Mouse (Mus musculus) olfactory bulb, adult 2 months (tissue): ENCODE results near the gene Card6. TPM values are rescaled to one million over a fixed set of nuclear protein-coding genes. Genes with fewer than 3 reads are reported as not detected.
A peak's percentile ranks its signal among the peaks of the same experiment; 100 is the strongest.

Experiments used
- H3K27ac ChIP-seq: fragments of 200-500 bp; 2 replicates; pipeline ENCODE4 v1.5.1; 2012; ENCODE audit warnings: low read depth, low read length; ENCODE audit not compliant: insufficient read depth
- H3K4me1 ChIP-seq: fragments of 200-500 bp; 2 replicates; pipeline ENCODE4 v1.6.1; 2012; ENCODE audit warnings: low read length; ENCODE audit not compliant: control insufficient read depth, insufficient read depth
- H3K4me3 ChIP-seq: fragments of 200-500 bp; 2 replicates; pipeline ENCODE4 v1.5.1; 2012; ENCODE audit warnings: mild to moderate bottlenecking, low read depth, low read length, moderate library complexity; ENCODE audit not compliant: insufficient read depth
- CTCF ChIP-seq: fragments of 200-500 bp; IDR thresholded peaks from 2 replicates; pipeline ENCODE4 v1.5.1; 2012; ENCODE audit warnings: low read depth, mild to moderate bottlenecking, low read length, moderate library complexity; ENCODE audit not compliant: insufficient read depth
- POLR2A ChIP-seq: fragments of 200-500 bp; IDR thresholded peaks from 2 replicates; pipeline ENCODE4 v1.6.1; 2012; ENCODE audit warnings: mild to moderate bottlenecking, low read depth, low read length, moderate library complexity; ENCODE audit not compliant: insufficient read depth
- WGBS: fragments of 180-500 bp; shearing (Covaris S2); methylation state at CpG from one replicate; pipeline ENCODE4 v1.1.7; 2018; 5-methylcytosine and 5-hydroxymethylcytosine counted together
- polyA plus RNA-seq: library from polyadenylated mRNA; stranded (reverse); fragments of >200 nt; gene quantifications from 2 replicates; pipeline ENCODE4 v1.2.4, GENCODE M21; 2012; ENCODE audit warnings: low replicate concordance; ENCODE audit not compliant: missing spikeins, insufficient read depth, insufficient read length

Gene Card6
- polyA plus RNA-seq, 1 experiment: not detected

DNA sequence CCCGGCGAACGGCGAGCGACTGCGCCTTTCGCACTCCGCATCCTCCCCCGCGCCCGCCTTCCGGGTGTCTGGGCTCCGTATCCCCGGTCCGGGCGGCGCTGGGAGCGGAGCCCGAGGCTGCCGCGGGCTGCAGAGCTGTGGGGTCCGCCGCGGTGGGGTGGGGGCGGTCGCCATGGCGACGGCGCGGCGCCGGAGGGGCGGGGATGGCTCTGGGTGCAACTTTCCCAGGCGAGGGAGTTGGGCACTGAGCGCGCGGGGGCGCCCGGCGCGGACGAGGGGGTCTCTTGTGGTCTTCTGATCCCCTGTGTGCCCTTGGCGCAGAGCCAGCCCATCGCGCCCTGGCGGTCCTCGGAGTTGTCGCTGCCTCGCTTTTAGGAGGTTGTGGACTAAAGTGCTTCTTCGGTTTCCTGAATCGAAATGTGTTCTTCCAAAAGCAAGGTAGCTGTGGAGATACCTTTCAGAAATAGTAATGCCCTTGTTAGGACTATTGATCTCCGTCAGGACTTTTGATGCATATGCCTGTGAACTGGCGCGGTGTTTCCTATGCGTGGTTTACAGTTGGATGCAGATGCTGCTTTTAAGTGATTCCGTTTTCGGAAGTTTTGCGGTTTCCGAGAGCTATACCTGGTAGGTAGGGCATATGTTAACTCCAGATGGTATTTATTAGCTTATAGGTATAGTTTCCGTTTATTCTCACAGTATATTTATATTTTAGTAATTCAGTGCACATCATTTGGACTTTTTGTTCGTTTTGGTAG, 35.9 kb upstream of the Card6 start:
- WGBS: under 1% methylated on average over 61 of the region's 61 CpGs
- Histone ChIP-seq H3K27ac (peak overlapping the region; percentile 66), H3K4me3 (peak overlapping the region; percentile 89), H3K4me1 (peaks cover 8% of the 10 kb centered on the region)
- no peak for TF ChIP-seq POLR2A
- TF ChIP-seq CTCF: no peak

DNA sequence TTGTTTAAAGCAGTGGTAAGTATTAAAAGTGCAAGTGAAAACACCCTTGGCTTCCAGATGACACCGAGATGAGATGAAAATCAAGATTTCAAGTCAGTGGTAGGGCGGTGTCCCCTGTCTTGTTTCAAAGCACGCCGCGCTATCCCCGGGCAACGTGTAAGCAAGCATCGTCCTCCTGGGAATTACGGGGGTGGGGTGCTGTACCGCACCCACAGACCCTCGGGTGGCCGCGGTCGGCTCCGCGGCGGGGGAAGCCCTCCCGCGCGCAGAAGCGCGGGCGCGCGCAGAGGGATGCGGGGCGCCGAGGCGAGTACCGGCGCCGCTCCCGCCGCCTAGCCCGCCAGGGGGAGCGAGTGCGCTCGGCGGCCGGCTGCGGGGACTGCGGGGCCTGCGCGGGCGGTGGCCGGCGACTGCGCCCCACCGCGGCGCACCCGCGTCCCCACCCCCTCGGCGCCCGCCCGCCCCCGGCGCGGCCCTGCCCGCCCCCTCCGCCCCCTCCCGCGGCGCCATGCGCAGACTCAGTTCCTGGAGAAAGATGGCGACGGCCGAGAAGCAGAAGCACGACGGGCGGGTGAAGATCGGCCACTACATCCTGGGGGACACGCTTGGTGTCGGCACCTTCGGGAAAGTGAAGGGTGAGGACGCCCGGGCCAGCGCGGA, 35.2 kb upstream of the Card6 start, which contains the start of gene Prkaa1:
TSS of gene Prkaa1 (plus strand) at position 501 of the 660 bp plus-strand sequence.
- H3K4me3 ChIP-seq: peak within 1 kb of the TSS; percentile 89
- peak; percentile 49; the same call in 1 of the 2 replicates for TF ChIP-seq CTCF
- TF ChIP-seq POLR2A: peak; percentile 32; the same call in 1 of the 2 replicates
- peaks cover 5% of the 10 kb centered on the region for H3K4me1 ChIP-seq
- WGBS: under 1% methylated on average over 62 of the region's 80 CpGs
- peak within 1 kb of the TSS; percentile 66 for H3K27ac ChIP-seq

DNA sequence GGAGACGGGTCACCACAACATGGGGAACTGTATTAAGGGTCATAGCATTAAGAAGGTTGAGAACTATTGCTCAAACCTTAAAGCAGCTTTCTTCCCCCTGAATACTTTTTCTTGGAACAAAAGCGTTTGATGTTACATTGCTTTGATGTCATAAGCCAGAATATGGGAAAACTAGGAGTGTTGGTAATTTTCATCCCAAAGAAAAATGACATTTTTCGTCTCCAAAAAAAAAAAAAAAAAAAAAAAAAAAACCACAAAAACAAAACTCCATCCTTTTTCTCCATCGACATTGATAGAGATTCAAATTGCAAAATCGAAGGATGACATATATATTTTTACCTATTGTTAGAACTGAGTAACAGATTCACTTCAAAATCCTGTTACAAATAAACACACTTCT, 34.4 kb upstream of the Card6 start:
- no peak overlapping the region for H3K27ac ChIP-seq
- TF ChIP-seq CTCF: no peak
- TF ChIP-seq POLR2A: no peak
- peaks cover 5% of the 10 kb centered on the region for H3K4me1 ChIP-seq
- no peak overlapping the region for H3K4me3 ChIP-seq
- 67% methylated on average over 5 of the region's 5 CpGs for WGBS

DNA sequence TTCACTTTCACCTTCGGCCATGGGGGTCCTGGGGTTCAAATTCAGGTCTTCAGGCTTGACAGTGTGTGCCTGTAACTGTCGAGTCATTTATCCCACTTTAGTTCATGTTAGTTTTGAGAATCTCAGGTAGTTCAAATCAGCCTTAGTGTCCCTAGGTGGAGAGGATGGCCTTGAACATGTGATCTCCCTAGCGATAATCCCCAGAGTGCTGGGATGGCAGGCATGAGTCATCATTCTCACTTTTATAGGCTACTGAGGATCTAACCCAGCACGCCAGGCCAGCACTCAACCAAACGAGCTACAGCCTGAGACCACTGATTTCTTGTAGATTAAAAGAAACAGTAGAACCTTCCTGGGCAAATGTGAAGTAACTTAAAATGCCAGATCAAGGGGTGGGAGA, 33.7 kb upstream of the Card6 start:
- Histone ChIP-seq H3K27ac (no peak overlapping the region), H3K4me1 (peaks cover 5% of the 10 kb centered on the region), H3K4me3 (no peak overlapping the region)
- TF ChIP-seq POLR2A: no peak
- no peak for TF ChIP-seq CTCF
- WGBS: 75% methylated on average over 5 of the region's 5 CpGs

DNA sequence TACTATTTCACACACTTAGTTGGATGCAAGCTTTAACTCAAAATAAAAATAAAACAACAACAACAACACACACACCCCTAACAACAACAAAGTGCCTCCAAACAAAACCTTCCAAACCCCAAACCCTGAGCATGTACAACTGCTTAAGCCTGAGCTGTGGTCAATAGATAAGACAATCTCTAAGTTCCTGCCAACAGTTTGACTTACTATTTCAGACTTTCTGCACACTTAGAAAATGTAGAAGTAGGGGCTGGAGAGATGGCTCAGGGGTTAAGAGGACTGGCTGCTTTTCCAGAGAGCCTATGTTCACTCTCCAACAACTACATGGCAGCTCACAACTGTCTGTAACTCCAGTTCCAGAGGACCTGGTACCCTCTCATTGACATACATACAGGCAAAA, 32.0 kb upstream of the Card6 start:
- no peak overlapping the region for H3K4me3 ChIP-seq
- TF ChIP-seq CTCF (no peak), POLR2A (no peak)
- no peak overlapping the region for H3K27ac ChIP-seq
- H3K4me1 ChIP-seq: peaks cover 3% of the 10 kb centered on the region

DNA sequence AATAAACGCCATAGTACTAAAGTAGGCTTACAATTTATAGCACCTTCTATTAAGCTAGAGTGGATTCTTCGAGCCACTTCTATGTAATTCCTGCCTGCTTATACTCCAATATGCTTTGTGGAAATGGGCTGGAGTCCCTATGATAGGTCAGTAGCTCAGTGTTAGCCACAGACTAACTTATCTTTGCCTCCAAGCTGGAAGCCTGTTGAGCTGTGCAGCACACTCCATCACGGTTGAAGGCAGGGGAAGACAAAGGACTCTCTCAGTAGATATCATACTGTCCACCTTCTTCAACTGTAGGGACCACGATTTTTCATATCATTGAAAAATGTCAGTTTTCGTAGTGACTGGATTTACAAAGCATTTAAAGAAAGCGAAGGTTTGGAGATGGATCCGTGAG, 31.5 kb upstream of the Card6 start:
- WGBS: 95% methylated on average over 7 of the region's 7 CpGs
- peaks cover under 1% of the 10 kb centered on the region; the same call in 1 of the 2 replicates for H3K4me1 ChIP-seq
- H3K4me3 ChIP-seq: no peak overlapping the region
- TF ChIP-seq CTCF (no peak), POLR2A (no peak)
- no peak overlapping the region for H3K27ac ChIP-seq

DNA sequence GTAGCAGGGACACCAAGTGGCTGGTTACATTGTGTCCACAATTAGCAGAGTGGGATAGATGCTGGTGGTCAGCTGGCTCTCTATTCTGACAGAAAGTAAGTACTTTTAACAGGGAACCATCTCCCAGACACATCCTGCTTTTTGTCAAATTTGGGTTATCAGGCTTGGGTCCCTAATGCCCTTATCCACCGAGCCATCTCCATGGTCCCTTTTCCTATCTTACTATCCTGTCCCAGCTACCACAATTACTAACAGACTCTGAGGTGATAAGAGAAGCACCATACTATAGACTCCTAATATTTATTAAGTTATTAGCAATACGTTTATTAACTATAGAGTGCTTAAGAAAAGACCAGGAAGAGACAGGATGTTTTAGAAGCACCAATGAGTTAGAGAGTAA, 31.0 kb upstream of the Card6 start:
- Histone ChIP-seq H3K27ac (no peak overlapping the region), H3K4me1 (no peaks in the 10 kb centered on the region), H3K4me3 (no peak overlapping the region)
- no peak for TF ChIP-seq CTCF
- no peak for TF ChIP-seq POLR2A
- 93% methylated on average over 2 of the region's 2 CpGs for WGBS

DNA sequence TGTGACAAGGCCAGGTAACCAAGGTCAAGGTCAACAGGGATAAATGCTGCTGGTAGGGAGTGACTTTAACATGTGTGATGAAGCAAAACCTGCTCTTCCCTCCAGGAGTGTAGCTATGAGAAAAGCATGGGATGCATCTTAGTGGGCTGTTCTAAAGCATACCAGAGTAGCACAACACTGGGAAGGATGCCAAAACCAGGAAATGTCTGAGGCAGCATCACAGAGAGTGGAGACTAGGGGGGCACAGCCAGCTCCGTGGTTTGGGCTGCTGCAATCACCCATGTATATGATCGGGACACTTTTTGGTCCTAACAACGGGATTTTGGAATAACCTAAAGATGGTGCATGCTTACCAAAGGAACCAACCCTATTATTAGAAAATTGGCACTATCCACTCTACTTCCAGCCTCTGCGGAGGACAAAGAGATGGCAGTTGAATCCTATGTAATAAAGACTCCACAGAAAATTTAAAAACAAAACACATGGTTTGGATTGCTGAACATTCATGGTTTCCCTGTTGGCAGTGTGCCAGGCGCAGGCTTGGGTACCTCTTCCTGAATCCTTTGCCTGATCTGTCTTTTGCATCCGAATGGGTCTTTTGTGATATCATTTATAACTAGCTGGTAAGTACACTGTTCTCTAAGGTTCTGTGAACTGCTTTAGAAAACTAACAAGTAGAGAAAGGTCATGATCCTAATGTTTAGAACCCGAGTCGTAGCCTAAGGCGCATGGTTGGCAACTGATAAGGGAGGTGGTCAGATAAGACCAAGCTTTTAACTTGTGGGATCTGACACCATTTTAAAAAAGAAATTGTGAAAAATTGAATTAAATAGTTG, 29.9 kb upstream of the Card6 start:
- TF ChIP-seq CTCF (no peak), POLR2A (no peak)
- 43% methylated on average over 9 of the region's 9 CpGs for WGBS
- Histone ChIP-seq H3K4me3 (no peak overlapping the region), H3K4me1 (no peaks in the 10 kb centered on the region), H3K27ac (no peak overlapping the region)

DNA sequence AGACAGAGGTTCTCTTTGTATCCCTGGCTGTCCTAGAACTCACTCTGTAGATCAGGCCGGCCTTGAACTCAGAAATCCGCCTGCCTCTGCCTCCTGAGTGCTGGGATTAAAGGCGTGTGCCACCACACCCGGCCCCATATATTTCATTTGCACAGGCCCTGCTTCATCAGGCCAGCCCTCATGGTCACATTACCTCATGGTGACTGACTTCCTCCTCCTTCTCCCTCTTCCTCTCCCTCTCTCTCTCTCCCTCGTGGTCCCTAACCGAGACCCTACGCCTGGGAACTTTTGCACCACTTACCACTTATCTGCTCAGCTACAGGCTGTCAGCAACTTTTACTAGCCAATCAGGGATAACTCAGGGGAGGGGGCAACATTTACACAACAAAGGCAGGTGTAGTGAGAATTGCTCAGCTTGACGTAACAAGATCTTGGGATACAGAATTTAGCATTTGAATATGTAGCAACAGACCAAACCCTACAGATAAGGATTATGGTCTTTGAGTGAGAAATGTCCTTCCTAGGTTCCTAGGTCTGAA, 26.7 kb upstream of the Card6 start:
- 87% methylated on average over 8 of the region's 8 CpGs for WGBS
- Histone ChIP-seq H3K4me3 (no peak overlapping the region), H3K4me1 (no peaks in the 10 kb centered on the region), H3K27ac (no peak overlapping the region)
- no peak for TF ChIP-seq POLR2A
- no peak for TF ChIP-seq CTCF

DNA sequence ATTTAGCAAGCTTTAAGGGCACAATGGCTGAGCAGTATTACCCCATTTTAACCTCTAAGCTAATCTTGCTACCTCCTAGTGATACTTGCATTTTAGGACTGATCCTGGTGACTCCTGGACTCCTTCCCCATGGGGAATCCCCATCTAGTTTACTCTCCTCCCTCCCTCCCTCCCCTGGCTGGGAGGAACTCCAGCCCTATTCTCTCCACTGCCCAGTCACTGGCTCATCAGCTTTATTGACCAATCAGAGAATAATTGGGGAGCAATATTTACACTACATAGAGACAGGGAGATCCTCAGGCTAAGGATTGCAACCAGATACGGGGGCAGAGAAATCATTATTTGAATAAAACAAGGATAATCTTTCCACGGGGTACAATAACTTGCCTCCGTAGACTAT, 25.8 kb upstream of the Card6 start:
- Histone ChIP-seq H3K27ac (no peak overlapping the region), H3K4me1 (no peaks in the 10 kb centered on the region), H3K4me3 (no peak overlapping the region)
- 68% methylated on average over 3 of the region's 3 CpGs for WGBS
- TF ChIP-seq CTCF (no peak), POLR2A (no peak)
